Mouse (Mus musculus): ENCODE data around the gene Ring1. TPM values are rescaled to one million over a fixed set of nuclear protein-coding genes. Genes with fewer than 3 reads are reported as not detected.
"Not testable (repeated sequence)": the region's sequence is repeated elsewhere in the genome, so short reads cannot be mapped to it uniquely, and the experiment has no call there.

The Ring1 gene
- polyA plus RNA-seq, 1 experiment from 2014 or later: 5.5 TPM

GRCm38 (mm10) chr17:34003426-34003825, 21.1 kb downstream of the Ring1 start:
- Histone ChIP-seq H3K27me3 (replicated peaks; ENCODE audit: control insufficient read depth, insufficient read depth, low read length) (peaks cover 16% of the 10 kb centered on the region), H3K9me3 (ENCODE audit: control insufficient read depth, low read length) (no peaks in the 10 kb centered on the region), H3K4me3 (ENCODE audit: low read depth, low read length) (no peak overlapping the region), H3K27ac (ENCODE audit: low read depth, low read length) (no peak overlapping the region), H3K9ac (ENCODE audit: low read depth, low read length) (no peak overlapping the region), H3K4me1 (replicated peaks; ENCODE audit: control insufficient read depth, insufficient read depth, low read length) (peaks cover 5% of the 10 kb centered on the region; the same call in 1 of the 2 replicates), H3K36me3 (ENCODE audit: control insufficient read depth, insufficient read depth, low read length) (no peaks in the 10 kb centered on the region), H3K4me2 (no peak overlapping the region)
- 5% methylated on average over 5 of the region's 5 CpGs for WGBS
- ATAC-seq (replicated peaks; ENCODE audit: low FRiP score) (no peak), DNase-seq (ENCODE audit: low spot score) (no peak)

- not testable (repeated sequence) for H3K27ac ChIP-seq (ENCODE audit: low read depth, low read length); H3K9me3 ChIP-seq (ENCODE audit: control insufficient read depth, low read length); H3K4me2 ChIP-seq; DNase-seq (ENCODE audit: low spot score); H3K36me3 ChIP-seq (ENCODE audit: control insufficient read depth, insufficient read depth, low read length); H3K4me3 ChIP-seq (ENCODE audit: low read depth, low read length); H3K4me1 ChIP-seq (replicated peaks; ENCODE audit: control insufficient read depth, insufficient read depth, low read length); H3K9ac ChIP-seq (ENCODE audit: low read depth, low read length); ATAC-seq (replicated peaks; ENCODE audit: low FRiP score)
- H3K27me3 ChIP-seq (replicated peaks; ENCODE audit: control insufficient read depth, insufficient read depth, low read length): peaks cover 16% of the 10 kb centered on the region
- 44% methylated on average over 2 of the region's 2 CpGs for WGBS
These were observed 23.7 kb downstream of the Ring1 start for GRCm38 (mm10) chr17:34000796-34001195.

GRCm38 (mm10) chr17:34000150-34000537, 24.3 kb downstream of the Ring1 start, which contains the start of gene H2-K1:
Gene H2-K1 (minus strand): TSS chr17:34000347.
- under 1% methylated on average over 30 of the region's 30 CpGs for WGBS
- ATAC-seq (replicated peaks; ENCODE audit: low FRiP score): peak; percentile 84
- Histone ChIP-seq H3K9ac (ENCODE audit: low read depth, low read length) (peak within 1 kb of the TSS; percentile 66), H3K36me3 (ENCODE audit: control insufficient read depth, insufficient read depth, low read length) (no peaks in the 10 kb centered on the region), H3K4me2 (peak within 1 kb of the TSS; percentile 98), H3K27ac (ENCODE audit: low read depth, low read length) (no peak within 1 kb of the TSS; the same call in 1 of the 2 replicates), H3K4me1 (replicated peaks; ENCODE audit: control insufficient read depth, insufficient read depth, low read length) (peaks cover 5% of the 10 kb centered on the region; the same call in 1 of the 2 replicates), H3K4me3 (ENCODE audit: low read depth, low read length) (peak within 1 kb of the TSS; percentile 69), H3K9me3 (ENCODE audit: control insufficient read depth, low read length) (no peaks in the 10 kb centered on the region), H3K27me3 (replicated peaks; ENCODE audit: control insufficient read depth, insufficient read depth, low read length) (peaks cover 16% of the 10 kb centered on the region)
- peak; percentile 74 for DNase-seq (ENCODE audit: low spot score)

GRCm38 (mm10) chr17:33999341-34000149, 24.9 kb downstream of the Ring1 start:
- Histone ChIP-seq H3K9ac (ENCODE audit: low read depth, low read length) (peak overlapping the region; percentile 66), H3K9me3 (ENCODE audit: control insufficient read depth, low read length) (no peaks in the 10 kb centered on the region), H3K4me1 (replicated peaks; ENCODE audit: control insufficient read depth, insufficient read depth, low read length) (peaks cover 5% of the 10 kb centered on the region; the same call in 1 of the 2 replicates), H3K4me2 (peak overlapping the region; percentile 98), H3K27ac (ENCODE audit: low read depth, low read length) (no peak overlapping the region; the same call in 1 of the 2 replicates), H3K4me3 (ENCODE audit: low read depth, low read length) (peak overlapping the region; percentile 69), H3K36me3 (ENCODE audit: control insufficient read depth, insufficient read depth, low read length) (no peaks in the 10 kb centered on the region), H3K27me3 (replicated peaks; ENCODE audit: control insufficient read depth, insufficient read depth, low read length) (peaks cover 16% of the 10 kb centered on the region)
- WGBS: 2% methylated on average over 84 of the region's 87 CpGs
- peak; percentile 55; the same call in 1 of the 2 replicates for ATAC-seq (replicated peaks; ENCODE audit: low FRiP score)
- DNase-seq (ENCODE audit: low spot score): peak; percentile 56

GRCm38 (mm10) chr17:33998697-33999096, 25.8 kb downstream of the Ring1 start:
- H3K27ac ChIP-seq (ENCODE audit: low read depth, low read length); ATAC-seq (replicated peaks; ENCODE audit: low FRiP score); H3K36me3 ChIP-seq (ENCODE audit: control insufficient read depth, insufficient read depth, low read length); H3K4me2 ChIP-seq; H3K4me1 ChIP-seq (replicated peaks; ENCODE audit: control insufficient read depth, insufficient read depth, low read length); DNase-seq (ENCODE audit: low spot score); H3K9ac ChIP-seq (ENCODE audit: low read depth, low read length); H3K9me3 ChIP-seq (ENCODE audit: control insufficient read depth, low read length); H3K4me3 ChIP-seq (ENCODE audit: low read depth, low read length): not testable (repeated sequence)
- peaks cover 16% of the 10 kb centered on the region for H3K27me3 ChIP-seq (replicated peaks; ENCODE audit: control insufficient read depth, insufficient read depth, low read length)
- WGBS: 36% methylated on average over 5 of the region's 5 CpGs

GRCm38 (mm10) chr17:33997025-33997424, 27.5 kb downstream of the Ring1 start:
- not testable (repeated sequence) for H3K4me2 ChIP-seq; H3K4me3 ChIP-seq (ENCODE audit: low read depth, low read length); H3K27ac ChIP-seq (ENCODE audit: low read depth, low read length); DNase-seq (ENCODE audit: low spot score); H3K9me3 ChIP-seq (ENCODE audit: control insufficient read depth, low read length); ATAC-seq (replicated peaks; ENCODE audit: low FRiP score); H3K9ac ChIP-seq (ENCODE audit: low read depth, low read length); H3K4me1 ChIP-seq (replicated peaks; ENCODE audit: control insufficient read depth, insufficient read depth, low read length); H3K36me3 ChIP-seq (ENCODE audit: control insufficient read depth, insufficient read depth, low read length)
- WGBS: 82% methylated on average over 2 of the region's 2 CpGs
- H3K27me3 ChIP-seq (replicated peaks; ENCODE audit: control insufficient read depth, insufficient read depth, low read length): peaks cover 16% of the 10 kb centered on the region

- ATAC-seq (replicated peaks; ENCODE audit: low FRiP score): no peak
- Histone ChIP-seq H3K36me3 (ENCODE audit: control insufficient read depth, insufficient read depth, low read length) (no peaks in the 10 kb centered on the region), H3K4me1 (replicated peaks; ENCODE audit: control insufficient read depth, insufficient read depth, low read length) (peaks cover 5% of the 10 kb centered on the region; the same call in 1 of the 2 replicates), H3K27me3 (replicated peaks; ENCODE audit: control insufficient read depth, insufficient read depth, low read length) (peaks cover 10% of the 10 kb centered on the region), H3K9ac (ENCODE audit: low read depth, low read length) (no peak overlapping the region), H3K27ac (ENCODE audit: low read depth, low read length) (no peak overlapping the region), H3K4me2 (no peak overlapping the region), H3K9me3 (ENCODE audit: control insufficient read depth, low read length) (no peaks in the 10 kb centered on the region), H3K4me3 (ENCODE audit: low read depth, low read length) (no peak overlapping the region)
- no peak for DNase-seq (ENCODE audit: low spot score)
- 45% methylated on average over 3 of the region's 3 CpGs for WGBS
These were observed 28.8 kb downstream of the Ring1 start for GRCm38 (mm10) chr17:33995651-33996050.

GRCm38 (mm10) chr17:33994959-33995358, 29.5 kb downstream of the Ring1 start:
- ATAC-seq (replicated peaks; ENCODE audit: low FRiP score): no peak
- H3K9ac ChIP-seq (ENCODE audit: low read depth, low read length): no peak overlapping the region
- 86% methylated on average over 8 of the region's 8 CpGs for WGBS
- peaks cover 3% of the 10 kb centered on the region; the same call in 1 of the 2 replicates for H3K4me1 ChIP-seq (replicated peaks; ENCODE audit: control insufficient read depth, insufficient read depth, low read length)
- no peaks in the 10 kb centered on the region for H3K9me3 ChIP-seq (ENCODE audit: control insufficient read depth, low read length)
- no peak overlapping the region for H3K27ac ChIP-seq (ENCODE audit: low read depth, low read length)
- no peak for DNase-seq (ENCODE audit: low spot score)
- H3K27me3 ChIP-seq (replicated peaks; ENCODE audit: control insufficient read depth, insufficient read depth, low read length): peaks cover 4% of the 10 kb centered on the region
- no peak overlapping the region for H3K4me2 ChIP-seq
- no peaks in the 10 kb centered on the region for H3K36me3 ChIP-seq (ENCODE audit: control insufficient read depth, insufficient read depth, low read length)
- no peak overlapping the region for H3K4me3 ChIP-seq (ENCODE audit: low read depth, low read length)

All from liver, embryonic 11.5 days (tissue).